Comparison of ENCODE assay signal across 12 mouse cellular contexts in the genomic region with DNA sequence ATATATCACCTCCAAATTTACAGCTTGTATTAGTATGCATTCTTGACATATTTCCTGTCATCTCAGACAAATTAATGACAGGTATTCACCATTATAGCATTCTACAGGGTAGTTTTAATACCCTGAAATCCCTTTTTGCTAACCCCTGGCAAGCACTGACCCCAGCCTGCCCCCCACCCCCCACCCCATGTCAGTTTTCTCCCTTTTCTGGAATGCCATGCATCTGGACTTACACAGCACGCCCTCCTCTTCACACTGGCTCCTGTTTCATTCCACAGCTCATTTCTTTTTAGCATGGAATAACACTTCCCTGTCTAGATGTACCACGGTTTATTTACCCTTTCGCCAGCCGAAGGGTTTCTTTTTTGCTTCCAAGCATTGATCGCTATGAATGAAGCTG.
"Had no signal": no experiment of that assay in that cellular context is flagged by ENCODE, and none has a peak within 500 bp of the region (broad histone marks: within the 10 kb centered on the region; RNA-seq: fewer than 3 reads in every experiment).

No protein-coding gene starts in this region.

- H3K4me1 ChIP-seq: liver, embryonic 13.5 days; midbrain, embryonic 10.5 days; midbrain, embryonic 15.5 days; neural tube, embryonic 12.5 days had no signal

- H3K9me3 ChIP-seq: liver, embryonic 13.5 days; neural tube, embryonic 12.5 days had no signal

- H3K9ac ChIP-seq: liver, embryonic 13.5 days; liver, postnatal 0 days; midbrain, embryonic 15.5 days; neural tube, embryonic 12.5 days had no signal

- ATAC-seq: liver, postnatal 0 days; midbrain, embryonic 15.5 days had no signal

- H3K4me2 ChIP-seq: liver, embryonic 13.5 days; midbrain, embryonic 15.5 days; neural tube, embryonic 12.5 days had no signal

- DNase-seq: kidney, adult 11 months; kidney, postnatal 14 days; liver; liver, embryonic 13.5 days; liver, postnatal 0 days; lung, postnatal 36 days; thymus, postnatal 14 days had no signal

- H3K36me3 ChIP-seq: liver, embryonic 13.5 days; midbrain, embryonic 10.5 days; midbrain, embryonic 15.5 days; neural tube, embryonic 12.5 days had no signal

- H3K4me3 ChIP-seq: left cerebral cortex, adult 2 months; liver, embryonic 13.5 days; midbrain, embryonic 10.5 days; midbrain, embryonic 15.5 days; neural tube, embryonic 12.5 days had no signal

- H3K27ac ChIP-seq: left cerebral cortex, adult 2 months; liver, embryonic 13.5 days; midbrain, embryonic 10.5 days; midbrain, embryonic 15.5 days; neural tube, embryonic 12.5 days; stomach, postnatal 0 days had no signal

- H3K27me3 ChIP-seq: liver, embryonic 13.5 days; midbrain, embryonic 15.5 days; neural tube, embryonic 12.5 days had no signal
